Mouse (Mus musculus): ENCODE results near the gene Catsper1. TPM values are rescaled to one million over a fixed set of nuclear protein-coding genes. Genes with fewer than 3 reads are reported as not detected.
A peak's percentile ranks its signal among the peaks of the same experiment; 100 is the strongest.

Gene Catsper1
- not detected in 2 replicates for total RNA-seq (2017)

- ATAC-seq (ENCODE audit: extremely low read depth, insufficient number of reproducible peaks, low FRiP score, poor library complexity, severe bottlenecking): no peak
These were observed at the start of gene Catsper1 for GRCm38 (mm10) chr19:5335441-5335840. TSS of gene Catsper1 (plus strand) at chr19:5335741.

DNA sequence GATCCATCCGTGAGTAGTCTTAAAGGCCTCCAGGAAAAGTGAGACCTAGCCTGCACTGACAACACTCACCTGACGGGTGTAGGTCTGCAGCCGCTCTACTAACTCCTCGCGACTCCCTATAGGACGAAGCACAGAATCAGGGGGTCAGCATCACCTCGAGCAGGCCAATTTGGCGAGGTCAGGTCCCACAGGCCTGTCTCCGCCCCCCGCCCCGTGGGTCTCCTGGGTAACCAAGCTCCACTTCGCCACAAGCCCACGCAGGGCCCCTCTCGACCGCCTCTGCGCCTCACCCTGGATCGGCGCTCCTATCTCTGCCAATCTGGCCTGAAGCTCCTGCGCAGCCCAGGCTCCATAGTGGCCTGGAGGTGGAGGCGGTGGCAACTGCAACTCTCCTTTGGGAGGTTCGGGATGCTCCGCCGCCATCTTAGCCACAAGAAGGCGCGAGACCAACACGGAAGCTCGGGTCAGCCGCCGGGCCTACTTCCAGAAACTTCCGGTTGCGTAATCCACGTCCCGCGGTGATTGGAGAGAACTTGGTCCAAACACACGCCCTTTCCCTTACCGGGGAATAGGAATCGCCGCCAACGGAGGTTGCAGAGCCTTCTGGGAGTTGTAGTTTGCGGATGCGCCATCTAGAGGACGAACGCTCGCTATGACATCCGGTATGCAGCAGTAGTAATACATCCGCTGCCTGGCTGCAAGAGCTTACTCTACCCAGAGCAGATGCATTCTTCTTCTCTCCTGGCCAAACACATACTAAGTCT, 40.4 kb upstream of the Catsper1 start, which contains the start of gene Sf3b2:
TSS of gene Sf3b2 (minus strand) at position 484 of the 764 bp plus-strand sequence.
- peak; percentile 97 for ATAC-seq (ENCODE audit: extremely low read depth, insufficient number of reproducible peaks, low FRiP score, poor library complexity, severe bottlenecking)

DNA sequence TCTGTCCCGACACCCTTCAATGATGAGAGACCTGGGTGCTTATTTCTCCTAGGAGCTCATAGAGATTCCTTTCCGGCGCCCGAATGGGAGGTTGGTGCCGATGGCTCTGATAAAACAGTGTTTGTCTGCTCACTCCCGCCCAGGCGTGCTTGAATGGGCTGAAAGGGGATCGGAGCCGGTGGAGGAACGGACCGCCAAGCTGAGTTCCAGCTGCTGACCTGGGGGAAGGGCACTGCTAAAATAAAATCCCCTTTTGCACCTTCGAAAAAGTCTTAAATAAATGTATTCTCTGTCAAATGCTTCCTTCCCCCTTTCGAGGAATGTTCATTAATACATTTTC, 39.8 kb upstream of the Catsper1 start:
- ATAC-seq (ENCODE audit: extremely low read depth, insufficient number of reproducible peaks, low FRiP score, poor library complexity, severe bottlenecking): no peak

DNA sequence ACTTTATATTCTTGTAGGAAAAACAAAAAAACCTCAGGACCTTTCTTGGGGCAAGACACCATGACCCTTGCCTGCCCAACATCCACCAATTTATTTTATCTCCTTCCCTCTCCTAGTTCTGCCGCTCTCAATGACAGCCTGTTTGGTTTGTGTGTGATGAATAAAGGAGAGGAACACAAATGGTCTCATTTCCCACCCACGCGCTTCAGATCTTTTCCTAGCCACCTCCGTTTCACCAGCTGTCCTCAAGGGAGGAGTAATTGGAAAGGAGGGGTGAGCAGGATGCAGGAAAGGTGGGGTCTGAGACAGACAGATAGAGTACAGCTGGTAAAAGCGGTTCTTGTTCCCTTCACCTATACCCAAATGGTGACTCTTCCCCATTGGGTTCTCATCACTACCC, 38.9 kb upstream of the Catsper1 start:
- ATAC-seq (ENCODE audit: extremely low read depth, insufficient number of reproducible peaks, low FRiP score, poor library complexity, severe bottlenecking): no peak

DNA sequence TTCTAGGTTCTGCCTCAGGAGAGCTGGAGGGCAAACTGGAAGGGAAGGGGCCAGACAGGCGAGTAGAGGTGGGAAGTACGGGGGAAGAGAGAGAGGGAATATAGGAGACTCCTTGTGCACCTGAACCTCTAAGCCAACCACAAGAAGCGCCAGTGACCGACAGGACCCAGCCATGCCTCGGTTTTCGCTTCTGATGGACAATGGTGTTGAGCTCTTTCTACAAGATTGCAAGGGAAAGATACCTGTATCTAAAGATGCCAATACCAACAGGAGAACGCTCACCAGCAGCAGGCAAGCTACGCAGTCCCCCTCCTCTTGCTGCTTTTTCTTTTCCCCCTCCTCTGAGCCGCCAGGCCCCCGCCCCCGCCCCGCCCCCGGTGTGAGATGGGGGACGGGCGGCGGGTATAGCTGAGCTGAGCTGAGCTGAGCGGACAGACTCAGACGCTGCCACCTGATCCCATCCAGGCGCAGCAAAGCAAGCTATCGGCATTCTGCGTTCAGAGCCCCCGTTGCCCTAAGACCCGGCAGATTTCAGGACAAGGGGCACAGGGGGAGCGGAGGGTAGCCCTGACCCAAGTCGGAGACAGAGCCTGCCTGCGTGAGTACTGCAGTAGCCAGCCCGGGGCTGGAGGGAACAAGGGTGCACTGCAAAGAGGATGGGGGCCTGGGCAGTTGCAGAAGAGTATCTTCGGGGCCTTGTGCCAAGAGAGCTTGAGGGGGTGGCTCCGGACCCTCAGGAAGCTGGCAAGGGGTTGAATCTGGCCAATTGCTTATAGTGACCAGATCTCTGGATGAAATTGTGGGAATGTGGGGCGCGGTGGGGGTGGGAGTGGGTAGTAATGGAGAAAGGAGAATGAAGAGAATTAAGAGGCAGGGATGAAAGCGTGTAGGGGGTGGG, 37.4 kb upstream of the Catsper1 start, which contains the start of gene Gal3st3:
TSS of gene Gal3st3 (plus strand) at position 429 of the 898 bp plus-strand sequence.
- ATAC-seq (ENCODE audit: extremely low read depth, insufficient number of reproducible peaks, low FRiP score, poor library complexity, severe bottlenecking): no peak

DNA sequence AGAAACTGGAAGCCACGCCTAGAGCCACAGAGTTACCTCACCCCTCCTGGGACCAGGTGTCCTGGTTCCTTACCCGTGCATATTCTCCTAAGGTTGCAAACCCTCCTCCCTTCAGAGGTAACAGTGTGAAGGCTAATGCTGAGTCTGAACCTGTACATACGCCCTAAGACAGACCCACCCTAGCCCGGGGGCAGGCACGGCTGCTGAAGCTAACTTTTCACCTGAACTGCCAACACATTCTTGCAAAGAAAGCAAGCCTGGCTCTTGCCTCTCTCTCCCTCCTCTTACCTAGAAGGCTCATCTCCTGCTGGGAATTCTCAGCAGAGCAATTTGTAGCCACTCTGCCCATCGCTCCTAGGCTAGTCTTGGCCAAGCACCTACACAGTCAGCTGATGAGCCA, 35.0 kb upstream of the Catsper1 start:
- no peak for ATAC-seq (ENCODE audit: extremely low read depth, insufficient number of reproducible peaks, low FRiP score, poor library complexity, severe bottlenecking)

DNA sequence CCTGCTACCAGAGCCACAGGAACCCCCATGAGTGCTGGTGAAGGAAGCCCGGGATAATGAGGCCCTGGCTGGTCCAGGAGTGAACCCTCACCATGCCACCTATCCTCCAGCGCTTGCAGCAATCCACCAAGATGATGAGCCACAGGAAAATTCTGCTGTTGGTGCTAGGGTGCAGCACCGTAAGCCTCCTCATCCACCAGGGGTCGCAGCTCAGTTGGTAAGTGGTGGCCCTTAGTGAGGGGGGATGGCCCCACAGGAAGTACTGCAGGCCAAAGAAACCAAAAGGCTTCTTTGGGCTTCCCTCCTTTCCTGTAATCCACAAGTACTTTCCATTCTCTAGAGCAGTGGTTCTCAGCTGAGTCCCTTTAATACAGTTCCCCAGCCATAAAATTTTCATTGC, 33.1 kb upstream of the Catsper1 start:
- peak; percentile 71 for ATAC-seq (ENCODE audit: extremely low read depth, insufficient number of reproducible peaks, low FRiP score, poor library complexity, severe bottlenecking)

DNA sequence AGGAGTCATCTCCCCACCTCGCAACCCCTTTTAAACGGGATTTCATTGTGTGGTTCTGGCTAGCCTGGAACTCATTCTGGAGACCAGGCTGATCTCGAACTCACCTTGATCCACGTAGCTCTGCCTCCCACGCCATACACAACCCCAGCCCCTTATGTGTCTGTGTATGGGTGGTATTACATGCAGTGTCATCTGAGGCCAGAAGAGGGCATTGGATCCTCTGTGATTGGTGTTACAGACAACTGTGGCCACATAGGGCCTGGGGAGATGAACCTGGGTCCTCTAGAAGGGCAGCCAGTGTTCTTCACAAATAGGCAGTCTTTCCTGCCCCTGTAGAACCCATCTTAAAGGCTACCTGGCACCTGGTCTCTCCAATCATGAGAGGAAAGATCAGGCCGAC, 29.3 kb upstream of the Catsper1 start:
- no peak for ATAC-seq (ENCODE audit: extremely low read depth, insufficient number of reproducible peaks, low FRiP score, poor library complexity, severe bottlenecking)

GRCm38 (mm10) chr19:5306968-5307734, 28.4 kb upstream of the Catsper1 start:
- ATAC-seq (ENCODE audit: extremely low read depth, insufficient number of reproducible peaks, low FRiP score, poor library complexity, severe bottlenecking): no peak

DNA sequence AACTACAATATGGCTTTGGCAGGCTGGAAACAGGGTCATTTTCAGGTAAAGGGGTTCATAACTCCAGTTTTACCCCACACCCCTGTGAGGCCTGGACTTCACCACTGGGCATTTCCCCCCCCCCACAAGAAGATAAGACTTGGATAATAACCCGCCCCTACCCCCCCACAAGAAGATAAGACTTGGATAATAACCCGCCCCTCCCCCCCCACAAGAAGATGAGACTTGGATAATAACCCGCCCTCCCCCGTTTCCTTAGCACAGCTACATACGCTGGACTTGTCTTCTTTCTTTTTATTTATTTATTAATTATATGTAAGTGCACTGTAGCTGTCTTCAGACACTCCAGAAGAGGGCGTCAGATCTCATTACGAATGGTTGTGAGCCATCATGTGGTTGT, 26.5 kb upstream of the Catsper1 start:
- no peak for ATAC-seq (ENCODE audit: extremely low read depth, insufficient number of reproducible peaks, low FRiP score, poor library complexity, severe bottlenecking)

DNA sequence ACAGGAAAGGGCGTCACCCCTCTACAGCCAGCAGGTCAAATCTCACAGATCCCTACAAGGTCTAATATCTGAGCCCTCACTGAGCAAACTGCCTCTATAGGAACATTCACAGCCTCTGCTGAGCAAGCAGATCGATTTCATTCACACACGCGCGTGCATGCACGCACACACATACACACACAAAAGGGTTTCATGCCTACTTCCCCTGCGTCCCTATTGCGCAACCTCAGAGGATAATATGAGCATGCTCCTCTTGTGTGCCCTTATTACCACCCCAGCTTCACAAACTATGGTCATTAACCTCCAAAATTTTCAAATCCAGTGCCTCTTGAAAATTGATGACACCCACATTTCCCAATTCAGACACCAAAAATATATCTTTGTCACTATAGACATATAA, 22.4 kb upstream of the Catsper1 start:
- no peak for ATAC-seq (ENCODE audit: extremely low read depth, insufficient number of reproducible peaks, low FRiP score, poor library complexity, severe bottlenecking)

GRCm38 (mm10) chr19:5323801-5324200, 11.7 kb upstream of the Catsper1 start:
- ATAC-seq (ENCODE audit: extremely low read depth, insufficient number of reproducible peaks, low FRiP score, poor library complexity, severe bottlenecking): no peak

DNA sequence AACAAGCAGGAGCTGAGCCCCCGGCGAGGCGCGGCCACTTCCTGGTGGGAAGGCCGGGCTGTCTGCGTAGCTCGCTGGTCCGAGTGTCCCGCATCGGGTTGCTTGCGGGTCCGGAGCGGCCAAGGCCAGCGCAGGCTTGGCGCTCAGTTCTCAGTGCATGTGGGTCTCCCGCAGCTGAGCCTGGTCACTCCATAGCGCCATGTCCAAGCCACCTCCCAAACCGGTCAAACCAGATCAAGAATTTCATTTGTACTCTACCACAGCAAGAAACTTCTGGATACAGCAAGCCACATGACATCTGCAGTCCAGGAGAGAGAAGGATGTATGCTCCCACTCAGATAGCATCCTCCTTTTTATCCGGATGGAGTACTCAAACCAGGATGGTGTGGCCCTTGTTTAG, 7.6 kb upstream of the Catsper1 start:
- ATAC-seq (ENCODE audit: extremely low read depth, insufficient number of reproducible peaks, low FRiP score, poor library complexity, severe bottlenecking): no peak

- ATAC-seq (ENCODE audit: extremely low read depth, insufficient number of reproducible peaks, low FRiP score, poor library complexity, severe bottlenecking): no peak
These were observed 800 bp upstream of the Catsper1 start for GRCm38 (mm10) chr19:5334741-5335140.

DNA sequence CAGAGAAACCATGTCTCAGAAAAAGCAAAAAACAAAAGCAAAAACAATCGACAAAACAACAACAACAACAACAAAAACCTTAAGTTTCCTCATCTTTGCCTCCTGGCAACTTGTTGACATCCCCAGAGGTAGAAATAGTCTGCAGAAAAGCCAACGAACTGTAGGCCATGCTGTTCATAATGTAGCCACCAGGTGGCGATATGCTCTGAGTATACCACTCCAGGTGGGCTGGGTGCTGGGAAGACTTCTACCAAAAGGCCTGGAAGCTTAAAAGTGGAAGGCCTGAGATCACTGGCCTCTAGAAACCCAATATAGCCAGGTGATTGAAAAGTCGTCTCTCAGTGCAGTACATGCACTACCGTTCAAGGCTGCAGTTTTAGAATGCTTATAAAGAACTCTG, 2.4 kb downstream of the Catsper1 start:
- peak; percentile 56; the same call in 1 of the 2 replicates for ATAC-seq (ENCODE audit: extremely low read depth, insufficient number of reproducible peaks, low FRiP score, poor library complexity, severe bottlenecking)

GRCm38 (mm10) chr19:5341360-5341759, 5.8 kb downstream of the Catsper1 start:
- ATAC-seq (ENCODE audit: extremely low read depth, insufficient number of reproducible peaks, low FRiP score, poor library complexity, severe bottlenecking): no peak

- no peak for ATAC-seq (ENCODE audit: extremely low read depth, insufficient number of reproducible peaks, low FRiP score, poor library complexity, severe bottlenecking)
These were observed 10.0 kb downstream of the Catsper1 start for GRCm38 (mm10) chr19:5345297-5346131.

- no peak for ATAC-seq (ENCODE audit: extremely low read depth, insufficient number of reproducible peaks, low FRiP score, poor library complexity, severe bottlenecking)
These were observed 12.5 kb downstream of the Catsper1 start for GRCm38 (mm10) chr19:5348064-5348463.

All from neutrophil, adult 5-6 weeks (primary cell).